Mouse (Mus musculus) liver, embryonic 14 days (tissue): ENCODE results near the gene Zfp207. TPM values are rescaled to one million over a fixed set of nuclear protein-coding genes. Genes with fewer than 3 reads are reported as not detected.

Experiments used
- polyA plus RNA-seq: library from polyadenylated mRNA; depleted of rRNA; stranded (reverse); fragments of >200 nt; gene quantifications from 2 replicates; pipeline ENCODE4 v1.2.3, GENCODE M21; 2012; rRNA removed

The Zfp207 gene
- polyA plus RNA-seq = 78.4 and 91.5 TPM in 2 replicates

GRCm38 (mm10) chr11:80383019-80383625, at the start of gene Zfp207:
Zfp207 (plus strand) TSS chr11:80383279.

GRCm38 (mm10) chr11:80377712-80378451, 5.2 kb upstream of the Zfp207 start, which contains the start of gene 5730455P16Rik:
5730455P16Rik (minus strand) TSS chr11:80378034.

GRCm38 (mm10) chr11:80428381-80429008, 45.4 kb downstream of the Zfp207 start, which contains the start of gene Psmd11:
Psmd11 (plus strand) TSS chr11:80428615.

Other genes with a start within 250 kb of the Zfp207 start
- 7.2 and 8.4 TPM in 2 replicates for gene Tefm, start 241.1 kb upstream of the Zfp207 start, polyA plus RNA-seq
- 1.7 and 2.3 TPM in 2 replicates for gene Adap2, start 229.2 kb upstream of the Zfp207 start, polyA plus RNA-seq
- 2.0 and 2.5 TPM in 2 replicates for gene Rnf135, start 199.4 kb upstream of the Zfp207 start, polyA plus RNA-seq
- 11.7 and 14.4 TPM in 2 replicates for gene Rhot1, start 174.3 kb upstream of the Zfp207 start, polyA plus RNA-seq
- gene Rhbdl3, start 82.4 kb upstream of the Zfp207 start, polyA plus RNA-seq = 0.05 and 0.07 TPM in 2 replicates
- 2.5 and 3.0 TPM in 2 replicates for gene 5730455P16Rik, start 5.2 kb upstream of the Zfp207 start, polyA plus RNA-seq
- gene Psmd11, start 45.3 kb downstream of the Zfp207 start, polyA plus RNA-seq = 55.2 and 66.1 TPM in 2 replicates
- 0.70 and 0.89 TPM in 2 replicates for gene Cdk5r1, start 93.7 kb downstream of the Zfp207 start, polyA plus RNA-seq